ENCODE assay signal across 19 mouse cellular contexts in the genomic region with DNA sequence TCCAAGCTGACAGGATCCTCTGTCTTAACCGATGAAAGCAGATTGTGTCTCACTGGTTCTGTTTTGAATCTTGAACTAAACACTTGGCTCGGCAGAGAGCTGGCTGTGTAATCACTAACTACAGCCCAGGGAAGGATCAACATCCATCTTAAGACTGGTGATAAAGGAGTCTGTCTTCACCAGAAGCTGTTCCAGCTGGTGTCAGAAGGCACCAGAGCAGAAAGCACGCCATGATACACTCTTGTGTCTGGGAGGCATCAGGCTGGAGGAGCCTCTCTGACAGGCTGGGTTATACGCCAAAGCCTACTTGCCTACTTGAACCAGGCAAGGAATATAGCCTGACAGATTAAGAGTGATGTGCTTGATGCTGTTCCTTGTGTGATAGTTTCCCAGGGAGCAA. TPM values are rescaled to one million over a fixed set of nuclear protein-coding genes. Genes with fewer than 3 reads are reported as not detected.
DNase-seq lines count a peak whose midpoint lies in the region; ATAC-seq and TF ChIP-seq lines count a peak whose summit lies in the region.
"Had no signal": no experiment of that assay in that cellular context is flagged by ENCODE, and none has a peak within 500 bp of the region (broad histone marks: within the 10 kb centered on the region; RNA-seq: fewer than 3 reads in every experiment).

No protein-coding gene starts in this region.

- no peak overlapping the region for H3K4me2 ChIP-seq in hindbrain, embryonic 16.5 days (ENCODE audit: low read length)
- H3K4me2 ChIP-seq in hindbrain, embryonic 13.5 days: no peak overlapping the region
- H3K4me2 ChIP-seq: neural tube, embryonic 13.5 days had no signal

- H3K4me3 ChIP-seq in hindbrain, embryonic 16.5 days (ENCODE audit: low read length): no peak overlapping the region
- H3K4me3 ChIP-seq in hindbrain, embryonic 13.5 days: no peak overlapping the region
- H3K4me3 ChIP-seq: neural tube, embryonic 13.5 days had no signal

- peak; percentile 51 for DNase-seq in embryo, embryonic 10 days (ENCODE audit: low spot score)
- DNase-seq in embryo, embryonic 10.5 days (ENCODE audit: low spot score): no peak
- peak; percentile 7 for DNase-seq in layer of hippocampus, adult 9-10 months (ENCODE audit: low spot score)
- DNase-seq in layer of hippocampus, adult 8-10 months (ENCODE audit: low spot score in 2 of 2): no peak
- DNase-seq in brain, embryonic 14.5 days (ENCODE audit: low read depth): peak; percentile 32
- no peak for DNase-seq in left cerebral cortex, postnatal 14 days (ENCODE audit: low spot score in 2 of 2)
- DNase-seq: adrenal gland, postnatal 25 days; cerebellum, postnatal 14 days; heart, adult 11 months; lung, adult 2 months; thymus, postnatal 14 days had no signal

- no peak for TF ChIP-seq POLR2A in brain, embryonic 14.5 days (IDR thresholded peaks at IDR 0.05; ENCODE audit: borderline replicate concordance, extremely low read depth, insufficient read depth, insufficient read length, poor library complexity, severe bottlenecking)

- intact Hi-C loops in left cerebral cortex, postnatal 14 days (cut with DNase I): no loop called here

- H3K36me3 ChIP-seq in hindbrain, embryonic 16.5 days (ENCODE audit: control insufficient read depth, insufficient read depth, low read length): no peaks in the 10 kb centered on the region
- H3K36me3 ChIP-seq in hindbrain, embryonic 13.5 days: no peaks in the 10 kb centered on the region
- H3K36me3 ChIP-seq: neural tube, embryonic 13.5 days had no signal

- H3K9ac ChIP-seq in hindbrain, embryonic 16.5 days (ENCODE audit: low read depth, low read length): no peak overlapping the region
- no peak overlapping the region for H3K9ac ChIP-seq in hindbrain, embryonic 13.5 days
- H3K9ac ChIP-seq: neural tube, embryonic 13.5 days had no signal

- no peak for TF ChIP-seq CTCF in brain, embryonic 14.5 days (IDR thresholded peaks at IDR 0.05; ENCODE audit: borderline replicate concordance, extremely low read depth, insufficient read depth, insufficient read length)

- H3K4me1 ChIP-seq in hindbrain, embryonic 16.5 days (ENCODE audit: control insufficient read depth, insufficient read depth, low read depth, low read length): no peaks in the 10 kb centered on the region
- peaks cover 3% of the 10 kb centered on the region; the same call in 1 of the 2 replicates for H3K4me1 ChIP-seq in hindbrain, embryonic 13.5 days (replicated peaks)

- ATAC-seq in hindbrain, embryonic 16.5 days: peak; percentile 75
- no peak for ATAC-seq in hindbrain, embryonic 13.5 days (ENCODE audit: low FRiP score)

- H3K9me3 ChIP-seq in hindbrain, embryonic 16.5 days (ENCODE audit: control insufficient read depth, low read length): no peaks in the 10 kb centered on the region
- H3K9me3 ChIP-seq in hindbrain, embryonic 13.5 days: no peaks in the 10 kb centered on the region
- H3K9me3 ChIP-seq: neural tube, embryonic 13.5 days had no signal

- H3K27me3 ChIP-seq in hindbrain, embryonic 16.5 days (replicated peaks; ENCODE audit: control insufficient read depth, insufficient read depth, low read length): no peaks in the 10 kb centered on the region
- H3K27me3 ChIP-seq in hindbrain, embryonic 13.5 days: no peaks in the 10 kb centered on the region

- 46% methylated on average over 4 of the region's 4 CpGs for WGBS in hindbrain, embryonic 16.5 days
- WGBS in hindbrain, embryonic 13.5 days: 46% methylated on average over 4 of the region's 4 CpGs

- H3K27ac ChIP-seq in hindbrain, embryonic 16.5 days (ENCODE audit: low read depth, low read length): no peak overlapping the region
- no peak overlapping the region for H3K27ac ChIP-seq in hindbrain, embryonic 13.5 days
- H3K27ac ChIP-seq: neural tube, embryonic 13.5 days had no signal

RNA-seq across cellular contexts. Expression of gene Gjb6, which starts 12.3 kb away (rescaled TPM):
- 25.8 and 26.0 TPM in 2 replicates for polyA plus RNA-seq in hindbrain, embryonic 16.5 days (2015; fragmentation: Nextera tagmentation; extraction: Ambion mirVana)
- 18.0 and 18.4 TPM in 2 replicates for polyA plus RNA-seq in hindbrain, embryonic 13.5 days (2015; fragmentation: Nextera tagmentation; extraction: Ambion mirVana)
- 100 to 1,000 TPM in 3 of 4 experiments, 10 to 100 TPM in 1; 82.3 to 115 (median 104) TPM for total RNA-seq in layer of hippocampus, adult 8-10 months (2022)
- polyA plus RNA-seq in brain, embryonic 14.5 days (2012; rRNA removed): 6.4 and 12.5 TPM in 2 replicates
- total RNA-seq in left cerebral cortex, postnatal 14 days (2021): 10 to 100 TPM; 71.2 to 83.5 TPM
- total RNA-seq: adrenal gland, postnatal 25 days; gastrocnemius, adult 18-20 months; liver, adult 2 months; megakaryocyte, adult 5-6 weeks had no signal
- polyA plus RNA-seq: heart, embryonic 16.5 days; liver, adult 2 months had no signal

RNA-seq across cellular contexts. Expression of gene Gm4491, which starts 30.1 kb away (rescaled TPM):
- 0.10 TPM in 1 of 2 replicates, not detected in the other for polyA plus RNA-seq in hindbrain, embryonic 16.5 days (2015; fragmentation: Nextera tagmentation; extraction: Ambion mirVana)
- not detected in 2 replicates for polyA plus RNA-seq in hindbrain, embryonic 13.5 days (2015; fragmentation: Nextera tagmentation; extraction: Ambion mirVana)
- 1 to 10 TPM in 2 of 4 experiments, under 1 TPM in 2; 0.41 to 1.0 (median 0.83) TPM for total RNA-seq in layer of hippocampus, adult 8-10 months (2022)
- not detected in 2 replicates for polyA plus RNA-seq in brain, embryonic 14.5 days (2012; rRNA removed)
- total RNA-seq in left cerebral cortex, postnatal 14 days (2021): under 1 TPM; 0.22 to 0.57 TPM
- total RNA-seq: adrenal gland, postnatal 25 days; gastrocnemius, adult 18-20 months; liver, adult 2 months; megakaryocyte, adult 5-6 weeks had no signal
- polyA plus RNA-seq: embryonic facial prominence, embryonic 11.5 days; heart, embryonic 16.5 days; liver, adult 2 months; lung, adult 2 months; neural tube, embryonic 13.5 days had no signal

RNA-seq across cellular contexts. Expression of gene Gjb2, which starts 41.2 kb away (rescaled TPM):
- polyA plus RNA-seq in hindbrain, embryonic 16.5 days (2015; fragmentation: Nextera tagmentation; extraction: Ambion mirVana): 17.4 and 23.2 TPM in 2 replicates
- 15.3 and 17.0 TPM in 2 replicates for polyA plus RNA-seq in hindbrain, embryonic 13.5 days (2015; fragmentation: Nextera tagmentation; extraction: Ambion mirVana)
- total RNA-seq in layer of hippocampus, adult 8-10 months (2022): 10 to 100 TPM in 3 of 4 experiments, 1 to 10 TPM in 1; 9.1 to 14.5 (median 10.3) TPM
- 5.6 and 13.6 TPM in 2 replicates for polyA plus RNA-seq in brain, embryonic 14.5 days (2012; rRNA removed)
- total RNA-seq in left cerebral cortex, postnatal 14 days (2021): 10 to 100 TPM; 10.2 to 11.8 TPM

Comparison
In these comparisons a context has a peak if more than half of its experiments do, and no peak if none do; other contexts are left out.
1. DNase-seq: peak in embryo, embryonic 10 days (single experiment), layer of hippocampus, adult 9-10 months (single experiment) and brain, embryonic 14.5 days (single experiment); none in embryo, embryonic 10.5 days (single experiment), layer of hippocampus, adult 8-10 months (0 of 2) and left cerebral cortex, postnatal 14 days (0 of 2).